Mouse (Mus musculus) olfactory bulb, adult 2 months (tissue): ENCODE data around the gene Rpl32.

Experiments used
- CTCF ChIP-seq: fragments of 200-500 bp; IDR thresholded peaks from 2 replicates; pipeline ENCODE4 v1.5.1; 2012; ENCODE audit warnings: low read depth, mild to moderate bottlenecking, low read length, moderate library complexity; ENCODE audit not compliant: insufficient read depth
- POLR2A ChIP-seq: fragments of 200-500 bp; IDR thresholded peaks from 2 replicates; pipeline ENCODE4 v1.6.1; 2012; ENCODE audit warnings: mild to moderate bottlenecking, low read depth, low read length, moderate library complexity; ENCODE audit not compliant: insufficient read depth

- TF ChIP-seq CTCF (no peak), POLR2A (no peak)
Measured at GRCm38 (mm10) chr6:115760982-115761381, 47.6 kb downstream of the Rpl32 start.
